Mouse (Mus musculus): ENCODE results near the gene Spop. TPM values are rescaled to one million over a fixed set of nuclear protein-coding genes. Genes with fewer than 3 reads are reported as not detected.

Gene Spop
- polyA plus RNA-seq, 1 experiment from 2014 or later: 77.8 TPM

- peaks cover 10% of the 10 kb centered on the region; the same call in 1 of the 2 replicates for H3K36me3 ChIP-seq (ENCODE audit: insufficient read depth, low read length)
- TF ChIP-seq CTCF (IDR thresholded peaks at IDR 0.05; ENCODE audit: low read depth): no peak
- H3K4me1 ChIP-seq (replicated peaks; ENCODE audit: insufficient read depth, low read length): no peaks in the 10 kb centered on the region
- ATAC-seq (replicated peaks; ENCODE audit: low FRiP score, low read depth) (no peak), DNase-seq (ENCODE audit: low spot score) (no peak)
- H3K4me2 ChIP-seq (ENCODE audit: low read length): no peak overlapping the region
- WGBS: 94% methylated on average over 7 of the region's 7 CpGs
- H3K27ac ChIP-seq: no peak overlapping the region
- no peaks in the 10 kb centered on the region for H3K27me3 ChIP-seq (ENCODE audit: insufficient read depth, low read length)
- H3K9me3 ChIP-seq (replicated peaks; ENCODE audit: low read length): no peaks in the 10 kb centered on the region
- H3K9ac ChIP-seq (ENCODE audit: low read depth, low read length): no peak overlapping the region
- no peak overlapping the region for H3K4me3 ChIP-seq (replicated peaks; ENCODE audit: low read depth, low read length)
Observed at GRCm38 (mm10) chr11:95380711-95381110, 33.2 kb upstream of the Spop start.

GRCm38 (mm10) chr11:95381146-95381545 is 32.7 kb upstream of the Spop start:
- Histone ChIP-seq H3K27ac (no peak overlapping the region), H3K9me3 (replicated peaks; ENCODE audit: low read length) (no peaks in the 10 kb centered on the region), H3K4me3 (replicated peaks; ENCODE audit: low read depth, low read length) (no peak overlapping the region), H3K27me3 (ENCODE audit: insufficient read depth, low read length) (no peaks in the 10 kb centered on the region), H3K4me2 (ENCODE audit: low read length) (no peak overlapping the region), H3K36me3 (ENCODE audit: insufficient read depth, low read length) (peaks cover 8% of the 10 kb centered on the region; the same call in 1 of the 2 replicates), H3K4me1 (replicated peaks; ENCODE audit: insufficient read depth, low read length) (no peaks in the 10 kb centered on the region), H3K9ac (ENCODE audit: low read depth, low read length) (no peak overlapping the region)
- DNase-seq (ENCODE audit: low spot score) (no peak), ATAC-seq (replicated peaks; ENCODE audit: low FRiP score, low read depth) (no peak)
- no peak for TF ChIP-seq CTCF (IDR thresholded peaks at IDR 0.05; ENCODE audit: low read depth)
- WGBS: 100% methylated on average over 1 of the region's 1 CpGs

- Histone ChIP-seq H3K36me3 (ENCODE audit: insufficient read depth, low read length) (peaks cover 13% of the 10 kb centered on the region; the same call in 1 of the 2 replicates), H3K9ac (ENCODE audit: low read depth, low read length) (no peak overlapping the region), H3K27me3 (ENCODE audit: insufficient read depth, low read length) (no peaks in the 10 kb centered on the region), H3K27ac (no peak overlapping the region), H3K4me3 (replicated peaks; ENCODE audit: low read depth, low read length) (no peak overlapping the region), H3K9me3 (replicated peaks; ENCODE audit: low read length) (no peaks in the 10 kb centered on the region), H3K4me2 (ENCODE audit: low read length) (no peak overlapping the region), H3K4me1 (replicated peaks; ENCODE audit: insufficient read depth, low read length) (no peaks in the 10 kb centered on the region)
- TF ChIP-seq CTCF (IDR thresholded peaks at IDR 0.05; ENCODE audit: low read depth): no peak
- DNase-seq (ENCODE audit: low spot score): no peak
- ATAC-seq (replicated peaks; ENCODE audit: low FRiP score, low read depth): no peak
- 91% methylated on average over 5 of the region's 5 CpGs for WGBS
Observed at GRCm38 (mm10) chr11:95383331-95383986, 30.4 kb upstream of the Spop start.

- ATAC-seq (replicated peaks; ENCODE audit: low FRiP score, low read depth): no peak
- H3K36me3 ChIP-seq (ENCODE audit: insufficient read depth, low read length): peaks cover 14% of the 10 kb centered on the region; the same call in 1 of the 2 replicates
- no peak for DNase-seq (ENCODE audit: low spot score)
- peak overlapping the region; percentile 60 for H3K4me2 ChIP-seq (ENCODE audit: low read length)
- H3K27me3 ChIP-seq (ENCODE audit: insufficient read depth, low read length): no peaks in the 10 kb centered on the region
- no peak overlapping the region for H3K27ac ChIP-seq
- H3K4me3 ChIP-seq (replicated peaks; ENCODE audit: low read depth, low read length): no peak overlapping the region; the same call in 1 of the 2 replicates
- no peaks in the 10 kb centered on the region for H3K9me3 ChIP-seq (replicated peaks; ENCODE audit: low read length)
- 44% methylated on average over 9 of the region's 9 CpGs for WGBS
- H3K4me1 ChIP-seq (replicated peaks; ENCODE audit: insufficient read depth, low read length): no peaks in the 10 kb centered on the region
- H3K9ac ChIP-seq (ENCODE audit: low read depth, low read length): no peak overlapping the region
- TF ChIP-seq CTCF (IDR thresholded peaks at IDR 0.05; ENCODE audit: low read depth): no peak
Observed at GRCm38 (mm10) chr11:95384004-95384318, 29.9 kb upstream of the Spop start.

- DNase-seq (ENCODE audit: low spot score): peak; percentile 100
- WGBS: under 1% methylated on average over 42 of the region's 42 CpGs
- Histone ChIP-seq H3K27me3 (ENCODE audit: insufficient read depth, low read length) (no peaks in the 10 kb centered on the region), H3K4me3 (replicated peaks; ENCODE audit: low read depth, low read length) (peak within 1 kb of the TSS; percentile 76), H3K9me3 (replicated peaks; ENCODE audit: low read length) (no peaks in the 10 kb centered on the region), H3K4me1 (replicated peaks; ENCODE audit: insufficient read depth, low read length) (no peaks in the 10 kb centered on the region), H3K36me3 (ENCODE audit: insufficient read depth, low read length) (peaks cover 19% of the 10 kb centered on the region), H3K4me2 (ENCODE audit: low read length) (peak within 1 kb of the TSS; percentile 60), H3K9ac (ENCODE audit: low read depth, low read length) (peak within 1 kb of the TSS; percentile 78), H3K27ac (peak within 1 kb of the TSS; percentile 67)
- peak; percentile 91 for TF ChIP-seq CTCF (IDR thresholded peaks at IDR 0.05; ENCODE audit: low read depth)
- peak; percentile 93 for ATAC-seq (replicated peaks; ENCODE audit: low FRiP score, low read depth)
Observed at GRCm38 (mm10) chr11:95384319-95384972, 29.4 kb upstream of the Spop start, which contains the start of gene Slc35b1. Gene Slc35b1, plus strand, starts transcription at chr11:95384692.

- ATAC-seq (replicated peaks; ENCODE audit: low FRiP score, low read depth): no peak; the same call in 1 of the 2 replicates
- Histone ChIP-seq H3K36me3 (ENCODE audit: insufficient read depth, low read length) (peaks cover 21% of the 10 kb centered on the region), H3K4me3 (replicated peaks; ENCODE audit: low read depth, low read length) (peak overlapping the region; percentile 76), H3K27me3 (ENCODE audit: insufficient read depth, low read length) (no peaks in the 10 kb centered on the region), H3K9me3 (replicated peaks; ENCODE audit: low read length) (no peaks in the 10 kb centered on the region), H3K27ac (peak overlapping the region; percentile 67), H3K9ac (ENCODE audit: low read depth, low read length) (peak overlapping the region; percentile 78), H3K4me1 (replicated peaks; ENCODE audit: insufficient read depth, low read length) (no peaks in the 10 kb centered on the region), H3K4me2 (ENCODE audit: low read length) (peak overlapping the region; percentile 60)
- no peak for TF ChIP-seq CTCF (IDR thresholded peaks at IDR 0.05; ENCODE audit: low read depth)
- under 1% methylated on average over 14 of the region's 14 CpGs for WGBS
- DNase-seq (ENCODE audit: low spot score): no peak
Observed at GRCm38 (mm10) chr11:95384973-95385320, 28.9 kb upstream of the Spop start.
